Mouse (Mus musculus) embryonic facial prominence, embryonic 15.5 days (tissue): ENCODE data around the gene Gne. TPM values are rescaled to one million over a fixed set of nuclear protein-coding genes. Genes with fewer than 3 reads are reported as not detected.

Source experiments
- ATAC-seq: fragments of 200-750 bp; cut with Nextera tagmentation; 2 replicates; pipeline ENCODE4 v1.8.0; 2017; ENCODE audit warnings: low read depth, moderate TSS enrichment; ENCODE audit not compliant: insufficient number of reproducible peaks, low FRiP score, low TSS enrichment
- H3K27ac ChIP-seq: fragments of 300-500 bp; sonication (generic); replicated peaks from 2 replicates; pipeline ENCODE4 v1.5.1; 2015; ENCODE audit warnings: mild to moderate bottlenecking, inconsistent platforms
- H3K27me3 ChIP-seq: fragments of 300-500 bp; sonication (generic); 2 replicates; pipeline ENCODE4 v1.6.1; 2015; ENCODE audit warnings: inconsistent platforms
- H3K36me3 ChIP-seq: fragments of 300-500 bp; sonication (generic); 2 replicates; pipeline ENCODE4 v1.6.1; 2015; ENCODE audit warnings: mild to moderate bottlenecking, inconsistent platforms
- H3K4me1 ChIP-seq: fragments of 300-500 bp; sonication (generic); 2 replicates; pipeline ENCODE4 v1.6.1; 2015; ENCODE audit warnings: inconsistent platforms
- H3K4me2 ChIP-seq: fragments of 300-500 bp; sonication (generic); replicated peaks from 2 replicates; pipeline ENCODE4 v1.6.1; 2015; ENCODE audit warnings: mild to moderate bottlenecking, inconsistent platforms
- H3K4me3 ChIP-seq: fragments of 300-500 bp; sonication (generic); replicated peaks from 2 replicates; pipeline ENCODE4 v1.5.1; 2015; ENCODE audit warnings: mild to moderate bottlenecking, inconsistent platforms
- H3K9ac ChIP-seq: fragments of 300-500 bp; sonication (generic); 2 replicates; pipeline ENCODE4 v1.6.1; 2015; ENCODE audit warnings: inconsistent platforms
- H3K9me3 ChIP-seq: fragments of 300-500 bp; sonication (generic); replicated peaks from 2 replicates; pipeline ENCODE4 v1.6.1; 2016; ENCODE audit warnings: inconsistent platforms
- WGBS: fragments of 180-500 bp; shearing (Covaris S2); methylation state at CpG from one replicate; pipeline ENCODE4 v1.1.7; 2015; 5-methylcytosine and 5-hydroxymethylcytosine counted together
- polyA plus RNA-seq: library from polyadenylated mRNA; unstranded; fragments of >200 nt; fragmentation: Nextera tagmentation; extraction: Ambion mirVana; gene quantifications from 2 replicates; pipeline ENCODE4 v1.2.1, GENCODE M21; 2015

Gne gene
- polyA plus RNA-seq, 1 experiment from 2014 or later: 26.1 TPM

GRCm38 (mm10) chr4:44072873-44073441, 11.0 kb downstream of the Gne start:
- Histone ChIP-seq H3K27ac (peak overlapping the region; percentile 77), H3K4me3 (peak overlapping the region; percentile 92), H3K9me3 (no peaks in the 10 kb centered on the region), H3K27me3 (no peaks in the 10 kb centered on the region), H3K4me2 (peak overlapping the region; percentile 84), H3K9ac (peak overlapping the region; percentile 70), H3K4me1 (peaks cover 18% of the 10 kb centered on the region), H3K36me3 (no peaks in the 10 kb centered on the region)
- 10% methylated on average over 9 of the region's 9 CpGs for WGBS
- ATAC-seq: peak; percentile 71

GRCm38 (mm10) chr4:44072146-44072872, 11.7 kb downstream of the Gne start:
- Histone ChIP-seq H3K9me3 (no peaks in the 10 kb centered on the region), H3K27ac (peak overlapping the region; percentile 78), H3K27me3 (no peaks in the 10 kb centered on the region), H3K4me3 (peak overlapping the region; percentile 92), H3K36me3 (no peaks in the 10 kb centered on the region), H3K4me1 (peaks cover 18% of the 10 kb centered on the region), H3K4me2 (peak overlapping the region; percentile 84), H3K9ac (peak overlapping the region; percentile 70)
- WGBS: under 1% methylated on average over 70 of the region's 70 CpGs
- peak; percentile 95 for ATAC-seq

- Histone ChIP-seq H3K4me3 (peak overlapping the region; percentile 92), H3K9me3 (no peaks in the 10 kb centered on the region), H3K27me3 (no peaks in the 10 kb centered on the region), H3K4me2 (peak overlapping the region; percentile 84), H3K4me1 (peaks cover 18% of the 10 kb centered on the region), H3K27ac (peak overlapping the region; percentile 78; the same call in 1 of the 2 replicates), H3K36me3 (no peaks in the 10 kb centered on the region), H3K9ac (peak overlapping the region; percentile 70)
- no peak for ATAC-seq
- WGBS: 9% methylated on average over 11 of the region's 11 CpGs
These were observed 12.2 kb downstream of the Gne start for GRCm38 (mm10) chr4:44071741-44072145.

GRCm38 (mm10) chr4:44070641-44071040, 13.3 kb downstream of the Gne start:
- H3K9ac ChIP-seq: no peak overlapping the region

GRCm38 (mm10) chr4:44069411-44069810, 14.6 kb downstream of the Gne start:
- H3K36me3 ChIP-seq: no peaks in the 10 kb centered on the region
- H3K4me1 ChIP-seq: peaks cover 22% of the 10 kb centered on the region
- no peak for ATAC-seq
- H3K4me2 ChIP-seq: no peak overlapping the region
- no peak overlapping the region for H3K9ac ChIP-seq
- no peak overlapping the region for H3K4me3 ChIP-seq
- no peaks in the 10 kb centered on the region for H3K27me3 ChIP-seq
- WGBS: 95% methylated on average over 4 of the region's 4 CpGs
- no peak overlapping the region for H3K27ac ChIP-seq
- no peaks in the 10 kb centered on the region for H3K9me3 ChIP-seq

More at GRCm38 (mm10) chr4:44070641-44071040, 13.3 kb downstream of the Gne start:
- H3K27me3 ChIP-seq: no peaks in the 10 kb centered on the region
- peaks cover 18% of the 10 kb centered on the region for H3K4me1 ChIP-seq
- ATAC-seq: no peak
- H3K36me3 ChIP-seq: no peaks in the 10 kb centered on the region
- 75% methylated on average over 4 of the region's 4 CpGs for WGBS
- H3K27ac ChIP-seq: no peak overlapping the region
- H3K4me2 ChIP-seq: peak overlapping the region; percentile 84; the same call in 1 of the 2 replicates
- peak overlapping the region; percentile 92; the same call in 1 of the 2 replicates for H3K4me3 ChIP-seq
- no peaks in the 10 kb centered on the region for H3K9me3 ChIP-seq

GRCm38 (mm10) chr4:44068736-44069135, 15.2 kb downstream of the Gne start:
- Histone ChIP-seq H3K9ac (no peak overlapping the region), H3K36me3 (no peaks in the 10 kb centered on the region), H3K9me3 (no peaks in the 10 kb centered on the region), H3K27me3 (no peaks in the 10 kb centered on the region), H3K4me1 (peaks cover 22% of the 10 kb centered on the region), H3K27ac (no peak overlapping the region), H3K4me3 (no peak overlapping the region), H3K4me2 (no peak overlapping the region)
- no peak for ATAC-seq
- whole genome bisulfite sequencing: 45% methylated on average over 9 of the region's 9 CpGs

- Histone ChIP-seq H3K4me1 (peaks cover 17% of the 10 kb centered on the region), H3K27ac (no peak overlapping the region), H3K4me3 (no peak overlapping the region), H3K9me3 (no peaks in the 10 kb centered on the region), H3K9ac (no peak overlapping the region), H3K36me3 (no peaks in the 10 kb centered on the region), H3K4me2 (no peak overlapping the region), H3K27me3 (no peaks in the 10 kb centered on the region)
- no peak for ATAC-seq
- WGBS: 84% methylated on average over 6 of the region's 6 CpGs
These were observed 17.1 kb downstream of the Gne start for GRCm38 (mm10) chr4:44066891-44067290.

- H3K27me3 ChIP-seq: no peaks in the 10 kb centered on the region
- WGBS: 28% methylated on average over 16 of the region's 16 CpGs
- no peak overlapping the region for H3K27ac ChIP-seq
- peaks cover 4% of the 10 kb centered on the region; the same call in 1 of the 2 replicates for H3K4me1 ChIP-seq
- ATAC-seq: peak; percentile 34
- H3K4me2 ChIP-seq: peak overlapping the region; percentile 35
- no peak overlapping the region for H3K9ac ChIP-seq
- H3K4me3 ChIP-seq: 0 out of 2 replicates have a peak overlapping the region, but pooled peaks have one; percentile 6
- no peaks in the 10 kb centered on the region for H3K36me3 ChIP-seq
- no peaks in the 10 kb centered on the region for H3K9me3 ChIP-seq
These were observed 18.5 kb downstream of the Gne start for GRCm38 (mm10) chr4:44065355-44066025.

- Histone ChIP-seq H3K36me3 (no peaks in the 10 kb centered on the region), H3K27me3 (no peaks in the 10 kb centered on the region), H3K4me2 (no peak overlapping the region), H3K4me1 (peaks cover 4% of the 10 kb centered on the region; the same call in 1 of the 2 replicates), H3K4me3 (no peak overlapping the region), H3K9me3 (no peaks in the 10 kb centered on the region), H3K9ac (no peak overlapping the region), H3K27ac (no peak overlapping the region)
- no peak for ATAC-seq
- 89% methylated on average over 14 of the region's 14 CpGs for WGBS
These were observed 21.2 kb downstream of the Gne start for GRCm38 (mm10) chr4:44062816-44063215.

- H3K4me2 ChIP-seq: no peak overlapping the region
- H3K36me3 ChIP-seq: no peaks in the 10 kb centered on the region
- no peak for ATAC-seq
- no peaks in the 10 kb centered on the region for H3K9me3 ChIP-seq
- no peak overlapping the region for H3K9ac ChIP-seq
- 70% methylated on average over 9 of the region's 9 CpGs for WGBS
- H3K27ac ChIP-seq: no peak overlapping the region
- H3K4me1 ChIP-seq: peaks cover 4% of the 10 kb centered on the region; the same call in 1 of the 2 replicates
- no peaks in the 10 kb centered on the region for H3K27me3 ChIP-seq
- no peak overlapping the region for H3K4me3 ChIP-seq
These were observed 21.9 kb downstream of the Gne start for GRCm38 (mm10) chr4:44062062-44062461.

GRCm38 (mm10) chr4:44059674-44060073, 24.3 kb downstream of the Gne start:
- no peaks in the 10 kb centered on the region for H3K4me1 ChIP-seq
- H3K9me3 ChIP-seq: no peaks in the 10 kb centered on the region
- H3K36me3 ChIP-seq: no peaks in the 10 kb centered on the region
- H3K27ac ChIP-seq: no peak overlapping the region
- H3K4me3 ChIP-seq: no peak overlapping the region
- WGBS: 91% methylated on average over 13 of the region's 13 CpGs
- no peak for ATAC-seq
- H3K4me2 ChIP-seq: no peak overlapping the region
- no peak overlapping the region for H3K9ac ChIP-seq
- H3K27me3 ChIP-seq: no peaks in the 10 kb centered on the region
